Mouse (Mus musculus): ENCODE results near the gene Megf8.

Gene Megf8

DNA sequence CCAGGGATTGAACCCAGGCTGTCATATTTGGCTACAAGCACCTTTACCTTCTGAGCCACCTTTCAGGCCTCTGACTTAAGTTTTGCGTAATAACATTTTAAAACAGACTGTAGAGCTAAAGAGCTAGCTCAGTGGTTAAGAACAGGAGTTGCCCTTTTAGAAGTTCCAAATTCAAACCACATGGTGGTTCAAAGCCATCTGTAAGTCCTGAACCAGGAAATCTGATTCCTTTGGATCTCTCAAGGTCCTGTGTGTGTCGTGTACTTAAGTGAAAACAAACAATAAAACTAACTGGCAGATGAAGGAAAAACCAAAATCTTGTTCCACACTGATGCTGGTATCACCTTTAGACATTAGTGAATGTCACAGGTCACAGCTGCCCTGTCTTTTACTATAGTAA, 84.6 kb downstream of the Megf8 start:
- no peak for DNase-seq (ENCODE audit: low spot score in 2 of 2)

DNA sequence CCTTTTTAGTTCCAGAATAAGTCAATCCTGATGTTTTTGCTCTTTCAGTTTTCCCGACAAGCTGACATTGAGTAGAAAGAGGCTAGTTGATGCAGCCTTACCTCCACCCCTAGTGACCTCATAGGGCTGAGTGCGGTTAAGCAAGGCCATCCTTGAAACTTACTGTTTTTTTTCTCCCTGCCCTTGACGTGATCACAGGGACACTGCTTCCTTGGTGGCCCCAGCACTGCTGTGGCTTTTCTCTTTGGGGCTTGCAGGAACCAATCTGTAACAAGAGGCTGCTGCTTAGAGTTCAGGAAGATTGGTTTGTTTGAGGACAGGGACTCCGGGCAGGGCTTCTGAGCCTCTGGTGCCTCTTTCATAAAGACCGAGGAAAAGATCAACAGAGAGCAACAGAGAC, 85.0 kb downstream of the Megf8 start:
- no peak for DNase-seq (ENCODE audit: low spot score in 2 of 2)

GRCm38 (mm10) chr7:25402671-25403101, 85.7 kb downstream of the Megf8 start:
- no peak for DNase-seq (ENCODE audit: low spot score in 2 of 2)

DNA sequence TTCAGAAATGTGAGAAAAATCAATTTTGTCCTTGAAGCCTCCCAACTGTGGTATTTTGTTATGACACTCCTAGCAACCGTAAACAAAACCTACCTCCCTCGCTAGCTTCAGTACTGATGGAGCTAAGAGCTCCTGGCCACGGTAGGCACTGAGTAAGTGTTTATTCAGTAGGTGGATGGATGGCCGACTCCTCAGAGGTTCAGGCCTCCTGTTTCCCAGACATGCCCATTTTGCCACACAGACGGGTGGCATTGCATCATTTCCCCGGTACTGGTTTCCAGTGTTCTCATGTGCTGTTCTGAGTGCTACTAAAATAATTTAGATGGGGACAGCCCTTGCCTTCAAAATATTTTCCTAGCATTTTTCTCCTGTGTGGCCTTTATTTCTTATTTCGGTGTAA, 89.5 kb downstream of the Megf8 start:
- no peak for DNase-seq (ENCODE audit: low spot score in 2 of 2)

- no peak for DNase-seq (ENCODE audit: low spot score in 2 of 2)
Observed at GRCm38 (mm10) chr7:25409114-25409760, 92.3 kb downstream of the Megf8 start.

- no peak for DNase-seq (ENCODE audit: low spot score in 2 of 2)
Observed at GRCm38 (mm10) chr7:25410969-25411615, 94.1 kb downstream of the Megf8 start.

DNA sequence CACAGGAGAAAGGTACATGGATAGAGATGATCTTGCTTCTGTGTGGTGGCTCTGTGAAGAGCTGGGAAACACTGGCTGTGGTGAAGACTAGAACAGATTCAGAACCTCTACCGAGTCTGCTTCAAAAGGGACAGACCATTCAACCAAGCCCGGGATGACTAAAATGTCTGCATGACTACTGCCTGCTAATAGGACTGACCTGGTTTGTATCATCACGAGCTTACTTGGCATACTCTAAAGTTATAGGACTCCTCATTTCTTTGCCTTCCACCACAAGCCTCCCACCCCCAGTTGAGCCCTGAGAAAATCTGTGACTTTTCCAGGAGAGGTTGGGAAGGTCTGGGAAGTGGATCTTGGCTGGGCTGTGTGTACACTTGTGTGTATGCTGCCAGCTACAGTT, 94.9 kb downstream of the Megf8 start:
- DNase-seq (ENCODE audit: low spot score in 2 of 2): no peak

DNA sequence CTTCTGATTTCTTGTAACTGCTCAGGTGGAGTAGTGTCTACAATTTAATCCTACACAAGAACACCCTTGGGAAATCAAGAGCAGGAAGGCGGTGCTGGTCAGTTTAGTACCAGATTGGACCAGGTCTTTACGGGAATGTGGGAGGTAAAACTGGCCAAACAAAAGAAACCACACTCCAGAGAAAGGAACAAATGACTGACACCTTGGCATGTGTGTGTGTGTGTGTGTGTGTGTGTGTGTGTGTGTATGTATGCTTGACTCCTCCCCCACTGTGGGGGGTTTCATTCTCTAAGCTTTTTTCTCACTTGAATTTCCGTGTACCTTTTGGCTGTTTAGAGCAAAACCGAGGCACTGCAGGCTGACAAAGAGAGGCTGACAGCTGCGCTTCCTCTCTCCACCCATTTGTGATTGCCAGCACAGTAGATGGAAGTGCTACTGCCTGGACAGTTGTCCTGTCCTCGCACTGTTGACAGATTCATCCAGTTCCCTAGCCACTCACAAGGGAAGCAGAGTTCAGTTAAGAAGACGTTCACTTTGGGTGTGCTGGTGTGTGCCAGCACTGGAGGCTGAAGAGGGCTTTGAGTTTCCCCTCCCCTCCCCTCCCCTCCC, 96.0 kb downstream of the Megf8 start, which contains the start of gene Cxcl17:
Gene Cxcl17, minus strand, starts transcription at position 54 of the 609 bp plus-strand sequence.
- no peak for DNase-seq (ENCODE audit: low spot score in 2 of 2)
